ENCODE assay signal across 9 mouse cellular contexts in the genomic region with DNA sequence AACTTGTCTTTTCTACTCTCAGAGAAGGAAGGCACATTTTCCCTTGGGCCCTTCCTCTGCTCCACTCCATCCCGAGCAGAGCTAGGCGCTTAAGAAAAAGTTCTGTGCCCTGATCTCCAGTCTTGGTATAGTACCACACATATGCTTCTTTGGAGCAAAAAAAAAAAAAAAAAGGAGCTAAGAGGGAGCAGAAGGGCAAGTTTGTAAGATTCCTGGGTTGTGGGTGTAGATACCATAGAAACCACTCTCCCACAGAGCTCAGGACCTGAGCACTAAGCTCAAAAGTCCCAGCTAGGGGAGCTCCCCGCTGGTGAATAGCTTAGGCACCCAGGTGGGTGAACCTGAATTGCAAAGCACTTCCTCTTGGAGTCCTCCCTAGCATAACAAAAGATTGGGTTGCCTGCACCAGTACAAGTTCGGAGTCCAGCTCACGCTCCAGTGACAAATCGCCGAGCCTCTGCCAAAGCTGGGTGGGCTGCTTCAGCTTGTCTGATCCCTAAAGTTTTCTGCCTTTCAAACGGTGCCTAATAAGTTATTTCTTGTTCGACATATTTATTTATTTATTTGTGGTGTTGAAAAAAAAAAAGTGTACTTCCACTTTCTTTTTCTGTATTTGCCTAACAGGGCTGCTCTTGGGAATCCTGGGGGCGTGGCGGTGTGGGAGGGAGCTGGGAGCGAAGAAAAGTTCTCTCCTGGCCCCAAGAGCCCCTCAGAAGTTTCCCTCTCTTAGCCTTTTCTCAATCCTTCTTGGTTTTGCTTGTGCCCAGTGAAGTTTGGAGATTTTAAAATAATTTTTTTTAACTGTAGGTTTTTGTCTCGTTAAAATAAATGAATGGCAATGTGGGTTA. TPM values are rescaled to one million over a fixed set of nuclear protein-coding genes. Genes with fewer than 3 reads are reported as not detected.
A peak's percentile ranks its signal among the peaks of the same experiment; 100 is the strongest.
DNase-seq lines count a peak whose midpoint lies in the region; ATAC-seq lines count a peak whose summit lies in the region.
"Had no signal": no experiment of that assay in that cellular context is flagged by ENCODE, and none has a peak within 500 bp of the region (broad histone marks: within the 10 kb centered on the region; RNA-seq: fewer than 3 reads in every experiment).

No protein-coding gene starts in this region.

- ATAC-seq in heart, embryonic 15.5 days (replicated peaks; ENCODE audit: insufficient number of reproducible peaks, insufficient read depth, low FRiP score, low read depth), result no peak
- ATAC-seq in limb, embryonic 12.5 days (ENCODE audit: insufficient number of reproducible peaks, insufficient read depth, low FRiP score, low TSS enrichment, low read depth), result no peak; the same call in 1 of the 2 replicates
- no peak for ATAC-seq in neural tube, embryonic 15.5 days (ENCODE audit: low FRiP score)

- peak; percentile 13 for DNase-seq in adrenal gland, postnatal 14 days
- DNase-seq in adrenal gland, adult 8-10 months, result no peak
- DNase-seq in ZHBTc4 (ENCODE audit: low read depth, low spot score), result peak; percentile 64
- DNase-seq in c-Kit-positive CD71-positive TER-119-positive erythroid progenitor cells, embryonic 14.5 days (ENCODE audit: low spot score), result no peak
- DNase-seq in spleen, postnatal 14 days (ENCODE audit: low spot score in 2 of 2), result no peak

- no peak overlapping the region for H3K9ac ChIP-seq in heart, embryonic 15.5 days
- no peak overlapping the region for H3K9ac ChIP-seq in limb, embryonic 12.5 days (replicated peaks)
- H3K9ac ChIP-seq in neural tube, embryonic 15.5 days (replicated peaks), result peak overlapping the region; percentile 53; the same call in 1 of the 2 replicates

- H3K4me1 ChIP-seq in heart, embryonic 15.5 days (replicated peaks), result peaks cover 28% of the 10 kb centered on the region
- H3K4me1 ChIP-seq in limb, embryonic 12.5 days (replicated peaks), result peaks cover 26% of the 10 kb centered on the region
- peaks cover 44% of the 10 kb centered on the region for H3K4me1 ChIP-seq in neural tube, embryonic 15.5 days

- H3K36me3 ChIP-seq in heart, embryonic 15.5 days, result no peaks in the 10 kb centered on the region
- no peaks in the 10 kb centered on the region for H3K36me3 ChIP-seq in limb, embryonic 12.5 days
- H3K36me3 ChIP-seq in neural tube, embryonic 15.5 days, result no peaks in the 10 kb centered on the region

- H3K4me3 ChIP-seq in heart, embryonic 15.5 days, result peak overlapping the region; percentile 48
- peak overlapping the region; percentile 54 for H3K4me3 ChIP-seq in limb, embryonic 12.5 days (replicated peaks)
- peak overlapping the region; percentile 54 for H3K4me3 ChIP-seq in neural tube, embryonic 15.5 days (replicated peaks)

- no peaks in the 10 kb centered on the region for H3K9me3 ChIP-seq in heart, embryonic 15.5 days (replicated peaks)
- no peaks in the 10 kb centered on the region for H3K9me3 ChIP-seq in limb, embryonic 12.5 days
- H3K9me3 ChIP-seq in neural tube, embryonic 15.5 days (replicated peaks), result no peaks in the 10 kb centered on the region

- H3K27ac ChIP-seq in heart, embryonic 15.5 days, result no peak overlapping the region
- no peak overlapping the region for H3K27ac ChIP-seq in limb, embryonic 12.5 days
- H3K27ac ChIP-seq in neural tube, embryonic 15.5 days (replicated peaks), result no peak overlapping the region

- peaks cover 43% of the 10 kb centered on the region for H3K27me3 ChIP-seq in heart, embryonic 15.5 days
- peaks cover 45% of the 10 kb centered on the region for H3K27me3 ChIP-seq in limb, embryonic 12.5 days
- H3K27me3 ChIP-seq in neural tube, embryonic 15.5 days (replicated peaks), result peaks cover 26% of the 10 kb centered on the region

- H3K4me2 ChIP-seq in heart, embryonic 15.5 days, result peak overlapping the region; percentile 87
- H3K4me2 ChIP-seq in limb, embryonic 12.5 days, result peak overlapping the region; percentile 98
- peak overlapping the region; percentile 81 for H3K4me2 ChIP-seq in neural tube, embryonic 15.5 days

- WGBS in heart, embryonic 15.5 days, result 11% methylated on average over 13 of the region's 13 CpGs
- 8% methylated on average over 13 of the region's 13 CpGs for WGBS in limb, embryonic 12.5 days
- WGBS in neural tube, embryonic 15.5 days, result 5% methylated on average over 13 of the region's 13 CpGs

RNA-seq across cellular contexts. Expression of gene Sstr1, which starts 2.9 kb away (rescaled TPM):
- not detected in 2 replicates for total RNA-seq in adrenal gland, postnatal 14 days (2021)
- total RNA-seq in adrenal gland, adult 8-10 months (2022), result under 1 TPM in 1 of 4 experiments, not detected in 3; 0.29 TPM
- 0.11 and 0.44 TPM in 2 replicates for polyA plus RNA-seq in heart, embryonic 15.5 days (2015; fragmentation: Nextera tagmentation; extraction: Ambion mirVana)
- 1.4 and 1.9 TPM in 2 replicates for polyA plus RNA-seq in limb, embryonic 12.5 days (2016; fragmentation: Nextera tagmentation; extraction: Ambion mirVana)
- 22.7 and 26.5 TPM in 2 replicates for polyA plus RNA-seq in neural tube, embryonic 15.5 days (2015; fragmentation: Nextera tagmentation; extraction: Ambion mirVana)
- polyA plus RNA-seq: C2C12 had no signal

RNA-seq across cellular contexts. Expression of gene Clec14a, which starts 54.6 kb away (rescaled TPM):
- 15.1 and 20.0 TPM in 2 replicates for total RNA-seq in adrenal gland, postnatal 14 days (2021)
- total RNA-seq in adrenal gland, adult 8-10 months (2022), result 10 to 100 TPM in 3 of 4 experiments, 1 to 10 TPM in 1; 9.4 to 15.3 (median 13.5) TPM
- 17.9 and 18.6 TPM in 2 replicates for polyA plus RNA-seq in heart, embryonic 15.5 days (2015; fragmentation: Nextera tagmentation; extraction: Ambion mirVana)
- polyA plus RNA-seq in limb, embryonic 12.5 days (2016; fragmentation: Nextera tagmentation; extraction: Ambion mirVana), result 8.9 and 10.7 TPM in 2 replicates
- polyA plus RNA-seq in neural tube, embryonic 15.5 days (2015; fragmentation: Nextera tagmentation; extraction: Ambion mirVana), result 7.2 and 9.1 TPM in 2 replicates
- polyA plus RNA-seq: C2C12 had no signal

Comparison
In these comparisons a context has a peak if more than half of its experiments do, and no peak if none do; other contexts are left out.
1. DNase-seq: peak in adrenal gland, postnatal 14 days (single experiment) and ZHBTc4 (single experiment); none in adrenal gland, adult 8-10 months (single experiment), c-Kit-positive CD71-positive TER-119-positive erythroid progenitor cells, embryonic 14.5 days (single experiment) and spleen, postnatal 14 days (0 of 2).
2. Peak in every context shown above with its lines, with median percentiles within 50 percentile points of each other: H3K4me2 ChIP-seq and H3K4me3 ChIP-seq.